Mouse (Mus musculus): Measurements from ENCODE around the gene Lss. TPM values are rescaled to one million over a fixed set of nuclear protein-coding genes. Genes with fewer than 3 reads are reported as not detected.
A peak's percentile ranks its signal among the peaks of the same experiment; 100 is the strongest.

The Lss gene
- 34.1 and 39.3 TPM in 2 replicates for polyA plus RNA-seq (2014; fragmentation: Nextera tagmentation; extraction: Ambion mirVana)

DNA sequence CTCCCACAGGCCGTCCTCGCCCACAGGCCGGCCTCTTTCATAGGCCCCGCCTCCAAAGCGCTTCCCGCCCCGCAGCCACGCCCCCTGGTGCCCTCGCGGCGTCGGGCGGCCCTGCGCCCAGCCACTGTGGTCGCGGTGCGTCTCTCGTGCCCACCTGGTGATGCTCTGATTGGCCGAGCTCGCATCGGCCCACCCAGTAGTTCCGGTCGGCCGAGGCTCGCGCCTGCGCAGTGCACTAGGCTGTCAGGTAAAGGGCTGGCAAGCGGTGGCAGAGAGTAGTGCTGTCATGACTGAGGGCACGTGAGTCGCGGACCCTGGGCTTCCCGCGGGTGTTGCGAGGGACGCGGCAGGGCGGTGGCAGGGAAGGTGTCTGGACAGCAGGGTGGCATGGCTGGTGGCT, at the start of gene Lss:
TSS of gene Lss (plus strand) at position 214 of the 400 bp plus-strand sequence.
- Histone ChIP-seq H3K4me3 (ENCODE audit: low read depth, low read length) (peak within 1 kb of the TSS; percentile 53), H3K9me3 (ENCODE audit: control insufficient read depth, low read length) (no peaks in the 10 kb centered on the region), H3K9ac (replicated peaks; ENCODE audit: low read depth, low read length) (peak within 1 kb of the TSS; percentile 56), H3K4me1 (ENCODE audit: control insufficient read depth, insufficient read depth, low read length) (peaks cover 7% of the 10 kb centered on the region), H3K4me2 (ENCODE audit: low read depth, low read length) (peak within 1 kb of the TSS; percentile 52), H3K27ac (ENCODE audit: low read depth, low read length) (peak within 1 kb of the TSS; percentile 68), H3K36me3 (ENCODE audit: control insufficient read depth, insufficient read depth, low read length) (peaks cover 17% of the 10 kb centered on the region; the same call in 1 of the 2 replicates), H3K27me3 (ENCODE audit: control insufficient read depth, insufficient read depth, low read length) (no peaks in the 10 kb centered on the region)
- WGBS = under 1% methylated on average over 37 of the region's 37 CpGs
- peak; percentile 100 for ATAC-seq (ENCODE audit: low read depth)

DNA sequence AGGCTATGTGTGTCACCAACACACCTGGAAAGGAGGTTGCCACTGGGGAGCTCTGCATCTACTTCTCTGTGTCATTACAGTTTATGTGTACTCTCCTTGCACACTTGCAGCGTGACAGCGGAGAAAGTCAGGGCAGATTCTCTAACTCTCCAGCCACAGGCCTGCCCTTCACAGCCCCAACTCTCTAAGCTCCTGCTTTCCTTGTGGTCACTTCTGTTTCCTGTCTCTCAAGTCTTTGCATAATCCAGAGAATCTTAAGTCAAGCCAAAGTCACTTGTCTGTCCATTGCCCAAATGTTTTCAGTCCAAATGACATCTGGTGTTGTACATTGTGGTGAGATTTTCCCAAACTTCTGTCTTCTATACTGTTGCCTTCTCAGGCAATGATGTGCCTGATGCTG, 45.1 kb upstream of the Lss start:
- 100% methylated on average over 2 of the region's 2 CpGs for WGBS
- H3K9ac ChIP-seq (replicated peaks; ENCODE audit: low read depth, low read length) = no peak overlapping the region
- no peaks in the 10 kb centered on the region for H3K9me3 ChIP-seq (ENCODE audit: control insufficient read depth, low read length)
- H3K4me2 ChIP-seq (ENCODE audit: low read depth, low read length) = no peak overlapping the region
- no peaks in the 10 kb centered on the region for H3K27me3 ChIP-seq (ENCODE audit: control insufficient read depth, insufficient read depth, low read length)
- H3K36me3 ChIP-seq (ENCODE audit: control insufficient read depth, insufficient read depth, low read length) = peaks cover 81% of the 10 kb centered on the region
- H3K4me1 ChIP-seq (ENCODE audit: control insufficient read depth, insufficient read depth, low read length) = no peaks in the 10 kb centered on the region
- no peak overlapping the region for H3K27ac ChIP-seq (ENCODE audit: low read depth, low read length)
- H3K4me3 ChIP-seq (ENCODE audit: low read depth, low read length) = no peak overlapping the region
- no peak for ATAC-seq (ENCODE audit: low read depth)

DNA sequence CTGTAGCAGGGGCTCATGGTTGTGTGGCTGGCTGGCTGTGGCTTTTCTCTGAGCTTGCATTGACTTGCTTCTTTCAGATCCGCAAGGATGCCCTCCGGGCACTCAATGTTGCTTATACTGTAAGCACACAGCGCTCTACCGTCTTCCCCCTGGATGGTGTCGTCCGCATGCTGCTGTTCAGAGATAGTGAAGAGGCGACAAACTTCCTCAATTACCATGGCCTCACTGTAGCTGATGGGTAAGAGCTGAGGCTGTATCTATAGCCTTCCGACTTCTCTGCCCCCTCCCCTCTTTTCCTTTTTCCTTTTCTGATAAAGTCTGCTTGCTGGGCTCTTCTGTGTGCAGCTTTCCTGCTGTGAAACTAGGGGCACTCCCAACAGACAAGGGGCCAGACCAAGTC, 43.1 kb upstream of the Lss start:
- WGBS = 97% methylated on average over 8 of the region's 8 CpGs
- Histone ChIP-seq H3K27ac (ENCODE audit: low read depth, low read length) (no peak overlapping the region), H3K27me3 (ENCODE audit: control insufficient read depth, insufficient read depth, low read length) (no peaks in the 10 kb centered on the region), H3K4me1 (ENCODE audit: control insufficient read depth, insufficient read depth, low read length) (no peaks in the 10 kb centered on the region), H3K36me3 (ENCODE audit: control insufficient read depth, insufficient read depth, low read length) (peaks cover 71% of the 10 kb centered on the region), H3K9ac (replicated peaks; ENCODE audit: low read depth, low read length) (no peak overlapping the region), H3K9me3 (ENCODE audit: control insufficient read depth, low read length) (no peaks in the 10 kb centered on the region), H3K4me3 (ENCODE audit: low read depth, low read length) (no peak overlapping the region), H3K4me2 (ENCODE audit: low read depth, low read length) (no peak overlapping the region)
- ATAC-seq (ENCODE audit: low read depth) = no peak

DNA sequence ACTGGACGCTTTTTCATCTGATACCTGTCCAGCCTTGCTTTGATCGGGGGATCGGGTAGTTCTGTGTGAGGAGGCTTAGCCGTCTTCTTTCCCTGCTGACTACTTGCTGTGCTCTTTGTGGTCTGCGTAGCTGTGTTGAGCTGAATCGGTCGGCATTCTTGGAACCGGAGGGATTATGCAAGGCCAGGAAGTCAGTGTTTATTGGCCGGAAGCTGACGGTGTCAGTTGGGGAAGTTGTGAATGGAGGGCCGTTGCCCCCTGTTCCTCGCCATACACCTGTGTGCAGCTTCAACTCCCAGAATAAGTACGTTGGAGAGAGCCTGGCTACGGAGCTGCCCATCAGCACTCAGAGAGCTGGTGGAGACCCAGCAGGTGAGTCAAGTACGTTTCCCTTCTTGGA, 42.2 kb upstream of the Lss start:
- H3K4me2 ChIP-seq (ENCODE audit: low read depth, low read length) = no peak overlapping the region
- 95% methylated on average over 15 of the region's 15 CpGs for WGBS
- H3K4me1 ChIP-seq (ENCODE audit: control insufficient read depth, insufficient read depth, low read length) = no peaks in the 10 kb centered on the region
- H3K9me3 ChIP-seq (ENCODE audit: control insufficient read depth, low read length) = no peaks in the 10 kb centered on the region
- no peak overlapping the region for H3K4me3 ChIP-seq (ENCODE audit: low read depth, low read length)
- no peak overlapping the region for H3K9ac ChIP-seq (replicated peaks; ENCODE audit: low read depth, low read length)
- no peak overlapping the region for H3K27ac ChIP-seq (ENCODE audit: low read depth, low read length)
- H3K36me3 ChIP-seq (ENCODE audit: control insufficient read depth, insufficient read depth, low read length) = peaks cover 72% of the 10 kb centered on the region
- ATAC-seq (ENCODE audit: low read depth) = no peak
- H3K27me3 ChIP-seq (ENCODE audit: control insufficient read depth, insufficient read depth, low read length) = no peaks in the 10 kb centered on the region

DNA sequence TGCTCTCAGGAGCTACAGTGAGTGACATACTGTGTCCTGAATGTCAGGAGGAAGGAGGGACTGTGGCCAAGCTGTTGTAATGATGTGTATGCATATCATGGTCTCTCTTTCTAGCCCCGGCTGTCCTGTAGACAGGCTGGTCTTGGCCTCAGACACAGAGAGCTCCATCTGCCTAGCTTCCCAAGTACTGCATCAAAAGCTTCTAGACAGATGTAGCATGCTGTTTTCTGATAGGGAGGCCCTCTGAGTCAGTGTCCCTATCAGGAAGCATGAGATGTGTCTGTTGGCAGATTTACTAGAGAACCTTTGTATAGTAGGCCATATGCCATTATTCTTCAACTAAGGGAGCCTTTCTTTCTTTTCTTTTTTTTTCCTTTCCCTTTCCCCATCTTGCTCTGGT, 37.9 kb upstream of the Lss start:
- Histone ChIP-seq H3K4me3 (ENCODE audit: low read depth, low read length) (no peak overlapping the region), H3K4me2 (ENCODE audit: low read depth, low read length) (no peak overlapping the region), H3K27ac (ENCODE audit: low read depth, low read length) (no peak overlapping the region), H3K27me3 (ENCODE audit: control insufficient read depth, insufficient read depth, low read length) (no peaks in the 10 kb centered on the region), H3K9ac (replicated peaks; ENCODE audit: low read depth, low read length) (no peak overlapping the region), H3K4me1 (ENCODE audit: control insufficient read depth, insufficient read depth, low read length) (no peaks in the 10 kb centered on the region), H3K9me3 (ENCODE audit: control insufficient read depth, low read length) (no peaks in the 10 kb centered on the region), H3K36me3 (ENCODE audit: control insufficient read depth, insufficient read depth, low read length) (peaks cover 76% of the 10 kb centered on the region)
- 87% methylated on average over 1 of the region's 1 CpGs for WGBS
- no peak for ATAC-seq (ENCODE audit: low read depth)

DNA sequence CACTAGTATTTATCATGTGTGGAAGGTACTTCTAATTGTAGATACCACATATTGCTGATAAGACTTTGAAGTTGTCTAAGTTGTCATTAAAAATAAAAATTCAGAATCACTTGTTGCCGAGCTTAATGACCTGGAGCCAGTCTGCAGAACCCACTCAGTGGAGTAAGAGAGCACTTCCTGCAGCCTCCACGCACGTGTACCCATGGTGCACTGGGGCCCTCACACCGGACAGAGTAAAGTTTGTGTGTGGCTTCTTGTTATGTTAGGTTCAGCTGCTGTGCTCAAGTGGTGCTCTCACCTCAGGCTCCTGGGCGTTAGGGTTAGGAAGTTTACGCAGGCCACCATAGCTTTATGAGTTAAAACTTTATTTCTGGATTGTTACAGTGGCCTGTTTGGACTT, 35.9 kb upstream of the Lss start:
- H3K4me1 ChIP-seq (ENCODE audit: control insufficient read depth, insufficient read depth, low read length) = no peaks in the 10 kb centered on the region
- no peak overlapping the region for H3K27ac ChIP-seq (ENCODE audit: low read depth, low read length)
- H3K4me3 ChIP-seq (ENCODE audit: low read depth, low read length) = no peak overlapping the region
- no peak for ATAC-seq (ENCODE audit: low read depth)
- peaks cover 76% of the 10 kb centered on the region for H3K36me3 ChIP-seq (ENCODE audit: control insufficient read depth, insufficient read depth, low read length)
- H3K4me2 ChIP-seq (ENCODE audit: low read depth, low read length) = no peak overlapping the region
- no peak overlapping the region for H3K9ac ChIP-seq (replicated peaks; ENCODE audit: low read depth, low read length)
- H3K9me3 ChIP-seq (ENCODE audit: control insufficient read depth, low read length) = no peaks in the 10 kb centered on the region
- H3K27me3 ChIP-seq (ENCODE audit: control insufficient read depth, insufficient read depth, low read length) = no peaks in the 10 kb centered on the region
- 95% methylated on average over 6 of the region's 6 CpGs for WGBS

DNA sequence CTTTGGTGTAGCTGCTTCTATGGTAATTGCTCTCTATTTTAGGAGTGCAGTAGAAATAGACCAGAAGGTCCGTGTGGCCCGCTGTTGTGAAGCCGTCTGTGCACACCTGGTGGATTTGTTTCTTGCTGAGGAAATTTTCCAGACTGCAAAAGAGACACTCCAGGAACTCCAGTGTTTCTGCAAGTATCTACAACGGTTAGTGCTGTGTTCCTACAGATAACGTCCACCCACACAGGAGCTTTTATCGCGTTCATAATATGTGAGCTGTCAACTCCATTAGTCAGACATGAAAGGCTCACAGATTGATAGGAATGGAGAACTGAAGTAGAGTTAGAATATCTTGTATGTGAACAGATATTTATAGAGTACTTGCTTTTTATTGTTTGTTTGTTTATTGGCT, 35.0 kb upstream of the Lss start:
- Histone ChIP-seq H3K4me1 (ENCODE audit: control insufficient read depth, insufficient read depth, low read length) (no peaks in the 10 kb centered on the region), H3K27me3 (ENCODE audit: control insufficient read depth, insufficient read depth, low read length) (no peaks in the 10 kb centered on the region), H3K27ac (ENCODE audit: low read depth, low read length) (no peak overlapping the region), H3K9ac (replicated peaks; ENCODE audit: low read depth, low read length) (no peak overlapping the region), H3K4me2 (ENCODE audit: low read depth, low read length) (no peak overlapping the region), H3K4me3 (ENCODE audit: low read depth, low read length) (no peak overlapping the region), H3K36me3 (ENCODE audit: control insufficient read depth, insufficient read depth, low read length) (peaks cover 73% of the 10 kb centered on the region), H3K9me3 (ENCODE audit: control insufficient read depth, low read length) (no peaks in the 10 kb centered on the region)
- 95% methylated on average over 7 of the region's 7 CpGs for WGBS
- no peak for ATAC-seq (ENCODE audit: low read depth)

DNA sequence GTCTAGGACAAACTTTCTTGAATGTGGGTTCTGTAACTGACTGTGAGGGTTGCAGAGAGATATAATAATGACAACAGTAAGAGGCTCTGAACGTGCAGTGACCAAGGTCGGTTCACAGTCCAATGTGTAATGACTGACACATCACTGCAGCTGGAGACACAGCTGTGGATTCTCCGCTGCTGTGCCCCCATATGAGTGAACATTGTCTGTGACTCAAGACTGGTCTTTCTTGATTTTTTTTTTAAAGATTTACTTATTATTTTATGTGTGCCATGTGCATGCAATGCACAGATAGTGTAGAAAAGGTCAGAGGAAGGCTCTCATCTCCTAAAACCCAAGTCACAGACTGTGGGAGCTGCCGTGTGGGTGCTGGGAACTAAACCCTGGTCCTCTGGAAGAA, 33.9 kb upstream of the Lss start:
- H3K4me2 ChIP-seq (ENCODE audit: low read depth, low read length) = no peak overlapping the region
- peaks cover 80% of the 10 kb centered on the region for H3K36me3 ChIP-seq (ENCODE audit: control insufficient read depth, insufficient read depth, low read length)
- no peak overlapping the region for H3K27ac ChIP-seq (ENCODE audit: low read depth, low read length)
- H3K27me3 ChIP-seq (ENCODE audit: control insufficient read depth, insufficient read depth, low read length) = no peaks in the 10 kb centered on the region
- no peak overlapping the region for H3K9ac ChIP-seq (replicated peaks; ENCODE audit: low read depth, low read length)
- no peaks in the 10 kb centered on the region for H3K9me3 ChIP-seq (ENCODE audit: control insufficient read depth, low read length)
- no peak overlapping the region for H3K4me3 ChIP-seq (ENCODE audit: low read depth, low read length)
- WGBS = 98% methylated on average over 4 of the region's 4 CpGs
- no peaks in the 10 kb centered on the region for H3K4me1 ChIP-seq (ENCODE audit: control insufficient read depth, insufficient read depth, low read length)
- no peak for ATAC-seq (ENCODE audit: low read depth)

DNA sequence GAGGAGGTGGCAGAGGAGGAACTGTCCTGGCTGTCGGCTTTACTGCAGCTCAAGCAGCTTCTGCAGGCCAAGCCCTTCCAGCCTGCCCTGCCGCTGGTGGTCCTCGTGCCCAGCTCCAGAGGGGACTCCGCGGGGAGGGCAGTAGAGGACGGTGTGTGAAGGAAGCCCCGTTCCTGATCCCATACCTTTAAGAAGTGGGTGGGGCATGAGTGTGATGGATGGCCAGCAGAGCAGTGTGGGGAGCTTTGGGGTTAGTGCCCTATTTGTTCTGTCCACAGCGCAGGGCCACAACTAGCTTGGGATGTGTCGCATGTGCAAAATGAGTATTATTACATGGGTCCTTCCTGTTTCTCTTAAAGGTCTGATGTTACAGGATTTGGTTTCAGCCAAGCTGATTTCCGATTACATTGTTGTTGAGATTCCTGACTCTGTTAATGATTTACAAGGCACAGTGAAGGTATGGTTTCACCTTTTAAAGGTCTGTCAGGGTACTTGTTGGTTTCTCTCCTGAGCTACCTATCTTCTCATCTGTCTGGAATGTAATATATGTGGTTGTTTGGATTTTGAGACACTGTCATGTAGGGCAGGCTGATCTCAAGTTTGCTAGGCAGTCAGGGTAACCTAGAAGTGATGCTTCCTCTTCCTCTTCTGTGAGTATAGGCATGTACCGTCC, 27.0 kb upstream of the Lss start:
- H3K9me3 ChIP-seq (ENCODE audit: control insufficient read depth, low read length) = no peaks in the 10 kb centered on the region
- H3K9ac ChIP-seq (replicated peaks; ENCODE audit: low read depth, low read length) = no peak overlapping the region

More for the DNA sequence above, 27.0 kb upstream of the Lss start:
- Histone ChIP-seq H3K4me3 (ENCODE audit: low read depth, low read length) (no peak overlapping the region), H3K4me2 (ENCODE audit: low read depth, low read length) (no peak overlapping the region), H3K27me3 (ENCODE audit: control insufficient read depth, insufficient read depth, low read length) (no peaks in the 10 kb centered on the region), H3K36me3 (ENCODE audit: control insufficient read depth, insufficient read depth, low read length) (peaks cover 78% of the 10 kb centered on the region), H3K27ac (ENCODE audit: low read depth, low read length) (no peak overlapping the region), H3K4me1 (ENCODE audit: control insufficient read depth, insufficient read depth, low read length) (no peaks in the 10 kb centered on the region)
- WGBS = 91% methylated on average over 11 of the region's 11 CpGs
- ATAC-seq (ENCODE audit: low read depth) = no peak
